Mouse (Mus musculus) C2C12 (cell line): ENCODE results near the gene Taf1b.

ENCODE experiments used
- CTCF ChIP-seq: IDR thresholded peaks from one replicate; pipeline ENCODE4 v1.5.1; 2011; ENCODE audit not compliant: control insufficient read depth, insufficient read depth, insufficient read length
- MAX ChIP-seq: IDR thresholded peaks from one replicate; pipeline ENCODE4 v1.6.1; 2011; ENCODE audit warnings: mild to moderate bottlenecking, control low read depth

DNA sequence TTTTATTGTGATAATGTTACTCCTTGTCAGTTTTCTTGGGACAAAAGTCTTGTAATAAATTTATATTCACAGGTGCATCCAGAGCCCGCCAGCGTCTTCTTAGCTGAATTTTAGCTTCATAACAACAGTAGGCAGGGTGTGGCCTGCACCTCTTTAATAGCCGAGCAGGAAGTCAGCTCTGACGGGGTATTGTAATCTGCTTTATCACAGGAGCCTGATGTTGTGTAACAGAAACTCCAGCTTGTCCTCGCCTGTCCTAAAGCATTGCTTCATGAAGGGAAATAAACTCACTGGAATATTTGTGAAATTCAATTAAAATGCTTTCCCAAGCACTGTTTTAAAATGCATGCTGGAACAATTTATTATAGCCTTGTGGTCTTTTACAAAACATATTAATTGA is 38.2 kb downstream of the Taf1b start:
- no peak for TF ChIP-seq CTCF
- no peak for TF ChIP-seq MAX
